Mouse (Mus musculus): Measurements from ENCODE around the gene N4bp2.
"Not testable (repeated sequence)": the region's sequence is repeated elsewhere in the genome, so short reads cannot be mapped to it uniquely, and the experiment has no call there.

Gene N4bp2

DNA sequence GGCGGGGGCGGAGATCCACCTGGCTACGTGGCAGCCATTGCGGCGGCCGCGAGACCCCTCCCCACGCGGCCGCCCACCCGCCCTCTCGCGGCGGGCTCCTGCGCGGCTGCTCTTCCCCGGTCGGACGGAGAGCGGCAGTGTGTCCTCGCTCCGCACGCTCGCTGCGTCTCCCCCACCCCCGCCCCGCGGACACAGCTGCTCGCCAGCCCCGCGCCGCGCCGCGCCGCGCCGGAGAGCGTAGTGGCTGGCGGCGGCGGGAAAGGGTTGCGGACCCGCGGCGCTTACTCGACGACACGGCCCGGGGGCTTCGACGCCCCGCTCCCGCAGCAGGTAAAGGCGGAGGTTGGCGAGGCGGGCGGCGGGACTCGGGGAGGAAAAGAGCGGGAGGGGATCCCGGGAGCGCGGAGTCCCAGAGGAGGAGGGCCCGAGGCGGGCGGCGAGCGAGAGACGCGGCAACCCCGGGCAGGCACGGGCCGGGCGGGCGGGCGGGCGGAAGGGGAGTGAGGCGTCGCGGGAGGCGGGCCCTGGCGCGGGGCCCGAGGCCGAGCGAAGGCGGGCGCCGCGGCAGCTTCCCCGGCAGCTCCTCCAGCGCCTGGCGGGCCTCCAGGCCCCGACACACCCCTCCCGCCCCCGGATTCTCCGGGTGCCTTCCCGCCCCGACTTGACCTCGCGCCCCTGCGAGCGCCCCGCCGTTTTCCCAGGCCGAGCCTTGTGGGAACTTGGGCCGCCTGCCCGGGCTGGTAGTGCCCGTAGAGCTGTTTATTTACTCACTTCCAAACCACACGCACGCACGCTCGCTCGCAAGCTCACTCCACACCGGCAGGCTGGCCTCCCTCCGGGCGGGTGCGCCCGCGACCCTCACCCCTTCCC lies 830 bp downstream of the N4bp2 start:
- intact Hi-C loops (cut with DNase I) = no loop called here

DNA sequence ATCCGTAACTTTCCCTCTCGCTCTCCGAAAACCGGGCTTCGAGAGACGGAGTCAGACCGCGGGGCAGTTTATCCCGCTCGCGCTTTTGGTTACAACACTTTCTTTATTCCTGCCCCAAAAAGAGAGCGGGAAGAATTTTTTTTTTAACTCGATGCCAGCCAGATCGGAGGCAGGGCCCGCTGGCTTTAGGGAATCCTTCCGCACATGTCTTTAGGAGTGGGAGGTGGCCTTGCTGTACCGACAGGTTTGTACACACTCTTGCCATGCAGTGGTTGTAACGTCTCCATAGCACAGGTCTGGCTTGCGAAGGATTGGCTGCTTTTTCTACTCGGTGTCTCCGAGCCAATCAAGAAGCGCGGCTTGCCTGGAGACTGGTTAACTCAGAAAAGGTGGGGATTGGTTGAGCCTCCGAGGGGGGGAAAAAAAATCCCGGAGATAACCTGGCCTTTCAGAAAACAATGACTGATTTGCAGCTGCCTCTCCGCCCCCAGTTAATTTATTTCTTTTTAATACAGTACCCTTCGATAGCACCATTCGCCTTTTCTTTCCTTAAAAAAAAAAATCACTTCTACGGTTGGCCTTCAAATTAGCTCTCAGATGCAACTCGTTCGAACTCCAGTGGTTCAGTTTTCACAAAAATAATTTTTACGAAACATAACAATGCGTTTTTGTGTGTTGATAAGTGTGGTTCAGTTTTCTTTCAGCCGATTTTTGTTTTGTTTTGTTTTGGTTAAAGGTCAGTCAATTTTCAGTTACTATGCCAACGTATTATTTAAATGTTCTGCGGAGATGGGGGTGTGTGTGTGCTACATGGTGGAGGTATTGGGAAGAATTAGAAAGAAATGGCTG lies 1.7 kb downstream of the N4bp2 start:
- intact Hi-C loops (cut with DNase I) = no loop called here

DNA sequence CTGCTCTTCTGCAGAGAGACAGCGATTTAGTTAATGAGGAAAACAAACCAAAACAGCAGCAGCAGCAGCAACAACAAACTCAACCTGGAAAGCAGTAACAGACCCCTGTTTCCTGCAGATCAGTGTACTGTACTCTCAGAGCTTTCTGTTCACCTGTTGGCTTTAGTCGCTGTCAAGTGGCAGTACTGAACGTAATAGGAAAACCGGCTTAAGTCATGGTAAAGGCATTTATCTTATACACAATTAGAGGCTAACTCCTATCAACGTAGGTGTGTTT lies 2.3 kb downstream of the N4bp2 start:
- intact Hi-C loops (cut with DNase I) = no loop called here

DNA sequence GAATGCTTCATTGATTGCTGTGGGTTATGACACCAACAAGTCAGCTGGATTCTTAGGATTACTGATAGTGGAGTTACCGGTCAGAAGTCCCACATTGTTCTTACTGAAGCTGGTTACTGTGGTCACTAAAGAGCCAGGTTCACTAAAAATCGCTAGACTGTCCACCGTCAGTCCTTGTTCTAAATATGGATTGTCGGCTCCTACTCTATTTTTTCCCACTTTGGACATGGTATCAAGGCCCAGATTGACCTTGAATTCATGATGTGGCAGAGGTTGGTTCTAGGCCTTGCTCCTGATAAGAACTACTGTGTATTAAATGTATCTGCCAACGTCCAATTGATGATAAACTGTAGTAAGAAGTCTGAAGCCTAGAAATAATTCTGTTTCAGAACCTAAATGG lies 4.7 kb downstream of the N4bp2 start:
- intact Hi-C loops (cut with DNase I) = no loop called here

DNA sequence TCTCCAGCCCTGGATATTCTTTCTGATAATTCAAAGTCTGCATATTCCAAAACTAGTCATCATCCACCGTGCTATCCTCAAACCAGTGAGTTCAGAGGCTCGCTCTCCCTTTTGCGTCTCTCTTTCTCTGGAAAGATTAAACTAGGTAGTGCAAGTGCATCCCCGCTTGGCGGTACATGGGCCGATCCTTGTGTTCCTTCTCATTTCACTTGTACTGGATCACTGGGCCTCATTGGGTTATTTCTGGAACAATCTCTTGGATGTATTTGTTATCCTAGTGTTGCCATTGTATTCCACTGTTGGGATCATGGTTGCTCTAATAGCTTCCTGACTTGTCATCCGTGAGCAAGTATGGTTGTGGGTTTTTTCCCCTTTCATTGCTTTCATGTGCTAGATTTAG lies 6.7 kb downstream of the N4bp2 start:
- intact Hi-C loops (cut with DNase I) = no loop called here

DNA sequence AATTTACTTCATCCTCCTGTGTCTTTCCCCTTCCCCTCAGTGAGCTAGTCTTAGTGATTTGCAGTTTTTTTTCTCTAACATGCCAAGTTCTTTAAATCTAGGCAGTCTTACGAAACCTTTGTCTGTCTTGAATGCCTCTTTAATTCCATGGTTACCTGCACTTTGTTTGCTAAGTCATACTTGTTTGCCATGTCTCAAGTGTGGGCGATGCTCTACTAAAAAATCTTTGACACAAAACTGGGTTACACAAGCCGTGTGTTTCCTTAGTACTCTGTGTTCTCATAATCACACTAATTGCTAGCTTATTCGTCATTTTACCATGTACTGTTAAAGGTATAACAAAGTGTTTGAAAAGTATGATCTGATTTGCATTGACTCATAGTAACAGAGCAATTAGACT lies 7.2 kb downstream of the N4bp2 start:
- intact Hi-C loops (cut with DNase I) = no loop called here

DNA sequence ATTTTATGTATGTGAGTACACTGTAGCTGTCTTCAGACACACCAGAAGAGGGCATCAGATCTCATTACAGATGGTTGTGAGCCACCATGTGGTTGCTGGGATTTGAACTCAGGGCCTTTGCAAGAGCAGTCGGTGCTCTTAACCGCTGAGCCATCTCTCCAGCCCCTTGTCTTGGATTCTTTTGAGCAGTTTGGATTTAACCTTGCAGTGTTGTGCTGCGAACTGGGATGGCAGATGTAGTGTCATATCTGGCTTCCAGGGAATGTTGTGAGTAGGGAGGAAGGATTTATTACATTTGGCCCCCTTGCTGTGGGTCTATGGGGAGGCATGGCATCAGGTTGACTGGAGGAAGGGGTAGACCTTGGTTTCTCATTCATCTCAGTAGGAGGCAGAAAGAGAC lies 10.6 kb downstream of the N4bp2 start:
- intact Hi-C loops (cut with DNase I) = not testable (repeated sequence)

DNA sequence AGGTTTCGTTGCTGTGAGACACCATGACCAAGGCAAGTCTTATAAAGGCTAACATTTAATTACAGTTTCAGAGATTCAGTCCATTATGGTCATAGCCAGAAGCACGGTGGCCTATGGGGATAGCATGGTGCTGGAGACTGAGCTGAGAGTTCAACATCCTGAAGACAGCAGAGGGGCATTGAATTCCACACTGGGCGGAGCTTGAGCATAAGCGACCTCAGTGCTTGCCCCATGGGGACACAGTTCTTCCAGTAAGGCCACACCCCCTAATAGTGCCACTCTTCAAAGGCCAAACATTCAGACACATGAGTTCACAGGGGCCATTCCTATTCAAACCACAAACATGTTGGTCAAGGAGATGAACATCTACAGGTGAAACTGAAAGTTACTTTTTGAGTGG lies 12.8 kb downstream of the N4bp2 start:
- intact Hi-C loops (cut with DNase I) = no loop called here

DNA sequence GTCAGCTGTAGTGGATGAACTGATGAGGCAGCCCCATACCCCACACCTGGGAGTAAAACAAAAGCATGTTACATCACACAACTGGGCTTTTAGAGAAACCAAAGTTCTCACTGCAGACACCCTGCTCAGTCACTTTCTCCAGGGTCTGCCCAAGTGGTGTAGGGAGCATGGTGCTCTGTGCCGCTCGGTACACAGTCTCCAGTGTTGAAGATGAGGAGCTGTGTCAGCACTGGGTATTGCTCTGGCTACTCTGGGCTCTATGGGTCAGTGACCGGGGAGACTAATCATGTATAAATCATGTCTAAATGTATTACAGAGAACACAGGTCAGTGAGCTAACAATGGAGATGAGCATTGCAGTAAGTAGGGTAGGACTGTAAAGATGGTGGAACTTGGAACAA lies 13.6 kb downstream of the N4bp2 start:
- intact Hi-C loops (cut with DNase I) = no loop called here

DNA sequence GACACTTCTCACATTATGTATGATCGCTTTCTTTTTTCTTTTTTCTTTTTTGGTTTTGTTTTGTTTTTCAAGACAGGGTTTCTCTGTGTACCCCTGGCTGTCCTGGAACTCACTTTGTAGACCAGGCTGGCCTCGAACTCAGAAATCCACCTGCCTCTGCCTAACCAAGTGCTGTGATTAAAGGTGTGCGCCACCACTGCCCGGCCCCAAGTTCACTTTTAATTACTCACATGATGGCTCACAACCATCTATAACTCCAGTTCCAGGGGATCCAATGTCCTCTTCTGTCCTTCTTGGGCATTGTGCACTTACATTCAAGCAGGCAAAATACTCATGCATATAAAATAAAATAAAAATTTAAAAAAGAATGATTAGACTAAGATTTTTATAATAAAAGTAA lies 15.7 kb downstream of the N4bp2 start:
- intact Hi-C loops (cut with DNase I) = not testable (repeated sequence)

DNA sequence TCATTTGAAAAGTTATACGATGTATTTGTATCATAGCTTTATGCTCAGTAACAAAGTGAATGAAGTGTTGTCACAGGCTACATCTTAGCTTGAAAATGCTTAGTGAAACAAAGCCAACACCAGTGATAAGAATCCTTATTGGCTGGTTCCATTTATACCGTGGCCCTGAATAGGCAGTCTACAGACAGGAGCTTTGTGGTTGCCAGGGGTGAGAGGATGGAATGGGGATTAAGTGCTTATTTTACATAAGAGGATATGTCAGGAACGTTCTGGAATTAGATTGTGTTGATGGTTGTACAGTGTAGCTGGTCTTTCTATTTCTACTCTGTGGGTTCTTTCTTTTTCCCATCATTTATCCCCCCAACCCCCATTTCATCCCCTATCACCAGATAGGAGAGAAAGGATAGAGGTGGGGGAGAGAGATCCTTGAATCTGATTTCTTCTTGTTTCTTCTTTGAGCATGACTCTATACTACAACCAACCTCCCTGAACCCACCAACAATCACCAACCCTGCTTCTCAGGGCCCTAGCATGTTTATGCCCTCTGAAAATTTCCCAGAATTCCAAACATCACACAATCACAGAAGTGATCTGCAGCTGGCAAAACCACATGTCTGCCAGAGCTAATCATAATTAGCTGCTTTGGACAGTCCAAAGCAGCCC lies 16.2 kb downstream of the N4bp2 start:
- intact Hi-C loops (cut with DNase I) = no loop called here

DNA sequence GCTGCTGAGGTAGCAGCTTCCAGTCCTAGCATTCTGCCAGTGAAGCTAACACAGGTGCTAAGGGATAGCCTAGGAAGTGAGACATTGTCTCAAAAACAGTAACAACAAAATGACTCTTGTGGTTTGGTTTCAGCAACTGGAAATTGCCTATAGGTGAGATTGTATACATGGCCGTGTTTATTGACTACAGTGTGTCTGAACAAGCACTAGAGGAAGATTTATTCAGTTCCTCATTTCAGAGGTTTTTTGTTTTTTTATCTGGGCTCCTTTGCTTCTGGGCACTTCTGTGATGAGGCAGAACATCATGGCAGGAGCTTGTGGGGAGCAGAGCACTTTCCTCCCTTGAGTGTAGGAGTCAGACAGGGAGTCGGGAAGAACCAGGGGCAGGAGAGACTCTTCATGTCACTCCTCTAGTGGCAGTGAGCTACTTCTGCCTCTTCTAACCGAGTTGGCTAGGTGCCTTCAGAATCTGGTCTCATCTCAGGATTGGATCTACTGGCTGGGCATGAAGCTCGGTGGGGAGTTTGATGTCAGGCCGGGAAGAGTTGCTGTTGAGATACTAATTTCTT lies 17.9 kb downstream of the N4bp2 start:
- intact Hi-C loops (cut with DNase I) = no loop called here

DNA sequence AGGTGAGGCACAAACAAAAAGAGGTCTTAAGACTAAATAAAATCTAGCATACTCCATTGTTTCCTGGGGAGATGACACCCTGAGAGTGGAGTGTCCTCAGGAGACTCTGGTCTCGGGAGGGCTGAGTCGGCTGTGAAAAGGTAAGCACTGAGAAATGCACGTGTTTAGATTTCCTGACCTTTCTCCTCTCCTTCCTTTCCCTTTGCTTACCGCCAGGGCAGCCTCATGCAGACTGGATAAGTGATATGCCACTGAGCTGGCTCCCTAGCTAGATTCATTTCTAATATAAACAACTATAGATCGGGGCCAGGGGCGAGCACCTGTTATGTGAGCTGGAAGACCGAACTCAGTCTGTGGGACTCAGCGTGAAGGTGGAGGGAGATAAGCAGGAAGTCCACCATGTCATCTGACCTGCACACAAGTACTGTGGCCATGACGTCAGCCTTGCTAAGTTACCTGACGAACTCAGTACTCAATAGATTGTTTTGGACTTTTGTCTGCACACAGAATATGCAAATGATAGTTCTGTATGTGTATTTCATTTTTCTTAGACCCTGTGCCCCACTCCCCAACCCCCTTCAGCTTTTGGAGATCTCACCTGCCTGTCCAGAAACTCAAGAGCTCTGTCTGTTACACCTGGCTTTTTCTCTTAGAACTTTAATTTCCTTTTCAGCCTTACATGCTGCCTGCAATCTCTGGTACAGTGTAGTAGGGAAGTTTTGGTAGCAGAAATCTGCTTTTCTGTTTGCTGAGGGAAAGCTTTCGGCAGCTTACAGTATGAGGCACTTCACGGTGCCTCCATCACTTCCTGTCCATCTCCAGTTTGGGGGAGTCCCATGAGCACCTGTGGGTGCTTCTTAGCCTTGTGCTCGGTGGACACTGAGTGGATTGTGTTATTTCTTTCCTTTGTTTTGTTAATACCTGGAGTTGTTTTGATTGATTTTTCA lies 18.7 kb downstream of the N4bp2 start:
- intact Hi-C loops (cut with DNase I) = no loop called here

DNA sequence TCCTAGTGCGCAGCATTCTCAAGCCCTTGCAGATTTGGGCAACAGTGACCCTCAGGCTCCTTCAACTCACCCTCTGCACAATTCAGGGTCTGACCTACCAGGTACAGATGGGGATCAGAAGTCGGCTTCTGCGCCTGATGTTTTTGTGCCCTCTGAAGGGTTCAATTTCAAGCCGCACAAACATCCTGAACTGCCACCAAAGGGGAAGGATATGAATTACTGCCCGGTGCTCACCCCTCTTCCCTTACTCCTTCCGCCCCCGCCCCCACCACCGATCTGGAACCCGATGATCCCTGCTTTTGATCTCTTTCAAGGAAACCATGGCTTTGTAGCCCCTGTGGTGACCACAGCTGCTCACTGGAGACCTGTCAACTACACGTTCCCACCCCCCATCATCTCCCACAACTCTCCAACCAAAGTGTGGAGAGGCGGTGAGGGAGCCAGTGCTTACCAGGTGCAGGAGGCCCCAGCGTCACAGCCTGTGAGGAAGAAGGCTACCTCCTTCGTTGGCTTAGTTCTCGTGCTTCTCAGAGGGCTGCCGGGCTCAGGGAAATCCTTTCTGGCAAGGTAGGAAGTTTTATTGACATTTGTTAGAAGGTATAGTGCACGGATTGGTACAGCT lies 27.4 kb downstream of the N4bp2 start:
- intact Hi-C loops (cut with DNase I) = no loop called here

DNA sequence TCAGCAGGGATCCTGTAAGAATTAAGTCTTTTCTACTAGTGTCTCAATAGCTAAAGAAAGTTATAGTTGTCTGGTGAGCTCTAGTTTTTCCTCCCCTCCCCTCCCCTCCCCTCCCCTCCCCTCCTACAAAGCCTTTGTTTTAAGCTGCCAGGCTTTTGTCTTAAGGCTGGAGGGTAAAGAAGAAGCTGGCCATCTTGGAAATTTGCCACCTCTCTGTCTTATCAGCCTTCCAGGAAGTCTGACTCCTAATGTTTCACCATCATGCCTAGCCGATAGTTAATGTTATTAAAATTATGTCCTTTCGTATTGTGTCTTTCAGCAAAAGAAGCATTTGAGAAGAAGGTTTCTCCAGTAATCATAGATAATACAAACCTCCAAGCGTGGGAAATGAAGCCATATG lies 30.9 kb downstream of the N4bp2 start:
- intact Hi-C loops (cut with DNase I) = no loop called here

DNA sequence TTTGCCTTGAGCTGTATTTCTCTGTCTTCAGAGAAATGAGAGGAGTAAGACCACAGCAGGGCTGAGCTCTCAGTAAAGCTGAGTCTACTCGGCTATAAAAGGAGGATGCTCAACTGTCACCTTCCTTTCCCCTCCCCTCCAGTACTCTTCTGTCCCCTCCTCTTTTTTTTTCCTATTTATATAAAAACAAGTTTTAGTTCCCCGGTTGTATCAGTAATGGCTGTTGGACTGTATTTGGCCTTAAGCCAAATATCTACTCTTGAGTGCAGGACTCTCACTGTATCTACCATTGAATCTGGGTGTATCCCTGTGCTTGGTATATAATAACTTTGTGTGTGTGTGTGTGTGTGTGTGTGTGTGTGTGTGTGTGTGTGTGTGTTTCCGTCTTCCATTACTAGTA lies 31.4 kb downstream of the N4bp2 start:
- intact Hi-C loops (cut with DNase I) = no loop called here

DNA sequence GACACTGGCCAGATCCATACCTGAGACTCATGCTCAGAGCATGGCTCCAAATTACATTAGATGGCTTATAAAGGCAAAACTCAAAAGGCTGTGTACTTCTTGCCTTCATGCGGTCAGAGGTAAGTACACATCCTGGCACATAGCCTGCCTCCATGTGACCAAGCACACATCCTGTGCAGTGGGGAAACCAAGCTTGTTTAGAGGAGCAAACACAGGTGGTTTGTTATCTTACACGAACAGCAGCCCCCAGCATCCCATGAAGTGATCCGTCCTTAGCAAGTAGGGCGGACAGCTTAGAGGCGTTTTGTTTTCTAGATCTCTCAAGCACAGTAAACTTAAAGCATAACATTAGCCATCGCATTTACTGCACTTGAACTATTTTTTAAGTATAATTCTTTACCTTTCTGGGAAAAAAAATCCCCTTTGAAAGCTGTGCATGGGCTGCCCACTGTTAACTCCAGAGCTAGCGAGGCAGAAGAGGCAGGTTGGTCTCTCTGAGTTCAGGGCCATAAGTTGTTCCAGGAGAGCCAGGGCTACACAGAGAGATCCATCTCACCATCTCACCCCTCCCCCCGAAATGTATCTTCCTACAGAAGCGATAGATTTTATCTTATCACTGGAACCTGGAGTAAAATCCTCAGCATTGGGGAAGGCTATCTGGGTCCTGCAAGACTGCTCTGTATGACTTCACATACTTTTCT lies 32.1 kb downstream of the N4bp2 start:
- intact Hi-C loops (cut with DNase I) = no loop called here

DNA sequence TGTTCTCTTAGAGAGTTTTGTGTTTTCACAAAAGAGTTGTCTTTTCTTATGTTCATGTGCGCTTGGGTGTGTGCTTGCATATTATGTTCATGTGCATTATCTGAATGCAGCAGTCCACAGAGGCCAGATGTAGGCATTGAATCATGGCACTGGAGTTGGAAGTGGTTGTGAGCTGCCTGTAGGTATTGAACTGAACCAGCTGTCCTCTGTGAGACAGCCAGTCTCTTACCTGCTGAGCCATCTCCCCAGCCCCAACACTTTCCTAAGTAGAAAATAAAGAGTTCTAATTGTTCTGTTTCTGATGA lies 32.6 kb downstream of the N4bp2 start:
- intact Hi-C loops (cut with DNase I) = no loop called here

DNA sequence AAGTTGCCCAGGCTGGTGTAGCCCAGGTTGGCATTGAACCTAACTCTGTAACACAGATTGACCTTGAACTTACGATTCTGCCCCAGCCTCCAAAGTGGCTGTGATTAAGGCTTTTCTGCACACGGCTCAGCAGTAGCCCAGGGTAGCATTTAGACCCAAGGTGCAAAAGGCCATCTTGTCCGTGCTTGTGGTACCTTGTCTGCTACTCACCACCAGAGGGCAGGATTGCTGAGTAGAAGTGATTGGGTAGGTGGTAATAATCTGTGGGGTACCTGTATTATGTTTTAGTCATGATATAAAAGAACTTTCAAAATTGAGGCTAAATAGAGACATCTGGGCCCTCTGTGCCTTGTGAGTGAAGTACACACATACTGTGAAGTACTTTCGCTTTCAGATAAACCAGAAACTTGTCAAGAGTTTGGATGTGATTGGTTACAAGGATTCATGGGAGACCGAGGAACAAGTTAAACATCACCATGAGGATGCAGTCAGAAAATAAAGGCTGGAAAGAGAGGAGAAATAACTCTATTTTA lies 60.3 kb downstream of the N4bp2 start:
- intact Hi-C loops (cut with DNase I) = loop anchor here (2.0 kb wide), 1 partner anchor 115 kb away; no protein-coding TSS in a partner anchor

DNA sequence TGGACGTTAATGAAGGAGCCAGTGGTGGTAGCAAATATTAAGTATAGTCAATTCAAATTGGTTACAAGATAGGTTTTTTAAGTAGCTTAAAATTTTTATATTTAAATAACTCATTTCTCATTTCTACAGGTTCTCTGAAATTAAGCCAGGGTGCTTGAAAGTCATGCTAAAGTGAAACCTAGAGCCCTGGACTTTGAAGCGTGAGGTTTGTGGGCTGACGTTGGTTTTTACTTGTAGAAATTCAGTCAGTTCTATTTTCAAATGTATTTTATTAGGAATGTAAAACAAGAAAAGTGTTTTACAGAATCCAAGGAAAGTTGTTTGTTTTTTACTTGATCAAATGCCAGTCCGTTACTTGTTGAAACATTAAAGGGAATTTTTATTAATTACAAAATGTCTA lies 63.2 kb downstream of the N4bp2 start:
- intact Hi-C loops (cut with DNase I) = no loop called here

Measured in adrenal gland (tissue).